Mouse (Mus musculus): ENCODE results near the gene Mpzl2.

GRCm38 (mm10) chr9:45039499-45039898, at the start of gene Mpzl2:
- TF ChIP-seq CTCF (IDR thresholded peaks at IDR 0.05; ENCODE audit: low read depth) (no peak), EP300 (optimal IDR thresholded peaks at IDR 0.05) (no peak)
